Mouse (Mus musculus) brain, embryonic 14.5 days (tissue): Measurements from ENCODE around the gene Usp20. TPM values are rescaled to one million over a fixed set of nuclear protein-coding genes. Genes with fewer than 3 reads are reported as not detected.
A peak's percentile ranks its signal among the peaks of the same experiment; 100 is the strongest.

Experiments used
- DNase-seq: peaks from one replicate; pipeline ENCODE4 v3.0.0-alpha.2; 2011; ENCODE audit warnings: low read depth
- CTCF ChIP-seq: fragments of 200-500 bp; IDR thresholded peaks from 2 replicates; pipeline ENCODE4 v1.5.1; 2012; ENCODE audit warnings: inconsistent platforms, mild to moderate bottlenecking, moderate library complexity, borderline replicate concordance; ENCODE audit not compliant: insufficient read depth, insufficient read length; ENCODE audit errors: extremely low read depth
- POLR2A ChIP-seq: fragments of 200-500 bp; IDR thresholded peaks from 2 replicates; pipeline ENCODE4 v1.6.1; 2012; ENCODE audit warnings: mild to moderate bottlenecking, inconsistent platforms, borderline replicate concordance; ENCODE audit not compliant: poor library complexity, insufficient read depth, insufficient read length, severe bottlenecking; ENCODE audit errors: extremely low read depth
- polyA plus RNA-seq: library from polyadenylated mRNA; depleted of rRNA; stranded (reverse); fragments of >200 nt; gene quantifications from 2 replicates; pipeline ENCODE4 v1.2.3, GENCODE M21; 2012

Usp20 gene
- polyA plus RNA-seq, 1 experiment, result 41.8 TPM

- no peak for DNase-seq
- TF ChIP-seq POLR2A (no peak), CTCF (no peak)
These were observed 71.3 kb downstream of the Usp20 start for GRCm38 (mm10) chr2:31053426-31053825.

- no peak for TF ChIP-seq POLR2A
- no peak for TF ChIP-seq CTCF
- DNase-seq, result no peak
These were observed 71.8 kb downstream of the Usp20 start for GRCm38 (mm10) chr2:31053851-31054340.

- TF ChIP-seq POLR2A (no peak), CTCF (no peak)
- no peak for DNase-seq
These were observed 74.0 kb downstream of the Usp20 start for GRCm38 (mm10) chr2:31056070-31056469.

GRCm38 (mm10) chr2:31057549-31058177 is 75.6 kb downstream of the Usp20 start:
- no peak for TF ChIP-seq CTCF
- no peak for TF ChIP-seq POLR2A
- DNase-seq, result peak; percentile 34

GRCm38 (mm10) chr2:31058443-31058842 is 76.4 kb downstream of the Usp20 start:
- TF ChIP-seq POLR2A (no peak), CTCF (no peak)
- DNase-seq, result no peak

GRCm38 (mm10) chr2:31060271-31060670 is 78.2 kb downstream of the Usp20 start:
- TF ChIP-seq POLR2A, result no peak
- no peak for TF ChIP-seq CTCF
- no peak for DNase-seq

DNA sequence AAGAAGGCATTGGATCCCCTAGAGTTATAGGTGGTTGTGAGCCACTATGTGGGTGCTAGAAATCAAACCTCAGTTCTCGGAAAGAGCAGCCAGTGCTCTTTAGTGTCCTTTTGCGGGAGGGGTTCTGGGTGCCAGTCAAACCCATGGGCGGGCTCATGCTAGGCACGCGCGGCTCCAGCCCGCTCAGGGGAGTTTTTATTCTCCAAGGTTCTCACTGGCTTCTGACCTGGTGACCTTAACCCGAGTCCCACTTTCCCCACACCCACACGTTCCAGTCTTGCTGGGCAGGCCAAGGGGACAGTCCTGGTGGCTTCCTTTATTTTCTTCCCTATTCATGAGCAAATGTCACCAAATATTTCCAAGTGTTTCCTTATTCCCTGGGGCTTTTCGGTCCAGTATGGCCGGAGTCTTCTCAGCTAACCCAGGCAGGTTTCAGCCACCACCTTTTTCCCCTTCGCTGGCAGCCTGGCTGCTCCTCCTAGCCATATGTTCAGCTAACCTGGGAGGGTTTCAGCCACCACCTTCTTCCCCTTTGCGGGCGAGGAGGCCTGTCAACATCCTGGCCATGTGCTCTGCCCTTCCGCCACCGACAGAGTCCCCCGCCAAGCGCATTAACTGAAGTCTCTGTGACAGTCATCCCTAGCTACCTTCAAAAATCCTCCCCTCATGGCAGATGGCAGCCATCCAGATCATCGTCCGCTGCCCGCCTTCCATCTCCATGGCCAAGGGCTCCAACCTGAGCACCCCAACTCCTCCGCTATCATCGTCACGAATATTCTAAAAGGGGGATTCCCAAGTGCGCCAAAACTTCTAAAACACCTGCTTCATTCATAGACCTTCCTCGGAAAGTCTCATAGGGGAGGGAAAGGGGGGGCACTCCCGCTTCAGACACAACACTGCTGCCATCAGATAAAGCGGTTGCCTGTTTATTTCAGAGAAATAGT is 79.0 kb downstream of the Usp20 start:
- peak; percentile 36 for DNase-seq
- TF ChIP-seq POLR2A (no peak), CTCF (no peak)

DNA sequence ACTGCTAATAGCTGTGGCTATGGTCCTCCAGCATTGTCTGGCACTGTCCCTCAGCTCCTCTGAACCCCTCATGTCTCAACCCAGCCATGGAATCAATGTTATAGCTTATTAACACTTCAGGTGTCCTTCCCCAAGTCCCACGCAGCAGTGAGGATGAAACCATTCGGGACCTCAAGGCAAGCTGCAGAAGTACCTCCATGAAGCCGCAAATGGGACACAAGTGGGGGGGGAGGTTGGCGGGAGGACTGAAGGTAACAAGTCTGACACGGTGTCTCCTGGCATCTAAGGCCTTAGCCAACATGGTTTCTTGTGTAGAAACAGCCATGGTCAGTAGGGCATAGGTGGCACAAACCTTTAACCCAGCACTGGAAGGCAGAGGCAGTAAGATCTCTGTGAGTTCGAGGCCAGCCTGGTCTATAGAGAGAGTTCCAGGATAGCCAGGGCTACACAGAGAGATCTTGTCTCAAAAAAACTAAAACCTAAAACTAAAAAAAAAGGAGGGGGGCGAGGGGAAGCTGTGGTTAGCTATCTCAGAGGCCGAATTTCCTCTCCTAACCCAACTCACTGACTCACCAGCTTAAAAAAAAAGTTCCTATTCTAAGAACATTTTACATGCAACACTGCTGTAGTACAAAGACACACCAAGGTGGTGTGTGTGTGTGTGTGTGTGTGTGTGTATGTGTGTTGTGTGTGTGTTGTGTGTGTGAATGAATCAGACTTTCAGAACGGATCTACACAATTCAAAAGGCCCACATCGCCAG is 80.0 kb downstream of the Usp20 start:
- TF ChIP-seq CTCF, result no peak
- no peak for DNase-seq

GRCm38 (mm10) chr2:31066019-31066789 is 84.1 kb downstream of the Usp20 start:
- TF ChIP-seq CTCF (no peak), POLR2A (no peak)
- peak; percentile 61 for DNase-seq

DNA sequence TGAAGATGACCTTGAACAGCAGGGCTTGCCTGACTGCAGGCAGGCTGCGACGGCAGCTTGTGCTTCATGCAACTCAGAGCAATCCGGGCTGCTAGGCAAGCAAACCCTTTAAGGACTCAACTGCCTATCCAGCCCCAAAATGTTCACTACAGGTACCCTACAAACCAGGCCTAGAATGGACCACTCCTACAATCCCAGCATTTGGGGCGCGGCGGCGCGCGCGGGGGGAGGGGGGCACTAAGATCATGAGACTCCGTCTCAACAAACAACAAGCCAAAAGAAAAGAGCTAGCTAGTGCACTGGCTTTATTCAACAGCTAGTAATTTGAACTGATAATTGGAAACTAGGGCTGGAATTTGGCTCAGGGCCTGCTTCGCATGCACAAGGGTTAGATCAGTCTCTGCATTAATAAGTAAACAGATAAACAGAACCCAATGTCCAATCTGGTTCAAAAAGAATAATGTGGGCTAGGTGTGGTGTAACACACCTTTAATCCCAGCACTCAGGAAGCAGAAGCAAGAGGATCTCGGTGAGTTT is 85.0 kb downstream of the Usp20 start:
- DNase-seq, result peak; percentile 68

More for the DNA sequence above, 85.0 kb downstream of the Usp20 start:
- TF ChIP-seq POLR2A (no peak), CTCF (no peak)
